Mouse (Mus musculus): ENCODE results near the gene Slc19a2.

- no peak for TF ChIP-seq CTCF (conservative IDR thresholded peaks at IDR 0.05; ENCODE audit: low read length)
- no peak for TF ChIP-seq NANOG (IDR thresholded peaks at IDR 0.05; ENCODE audit: borderline replicate concordance, low read length)
Measured at GRCm38 (mm10) chr1:164199551-164199950, 49.3 kb upstream of the Slc19a2 start.

Measured in E14TG2a.4 (cell line).